Mouse (Mus musculus) hindbrain, embryonic 11.5 days (tissue): ENCODE results near the gene Tmem45b. TPM values are rescaled to one million over a fixed set of nuclear protein-coding genes. Genes with fewer than 3 reads are reported as not detected.

Experiments
- ATAC-seq: fragments of 200-750 bp; cut with Nextera tagmentation; 2 replicates; pipeline ENCODE4 v1.8.0; 2017; ENCODE audit warnings: mild to moderate bottlenecking, moderate TSS enrichment, moderate library complexity; ENCODE audit not compliant: low FRiP score
- DNase-seq: peaks from one replicate; pipeline ENCODE4 v3.0.0-alpha.2; 2015; ENCODE audit warnings: low spot score
- H3K27ac ChIP-seq: fragments of 300-500 bp; sonication (generic); 2 replicates; pipeline ENCODE4 v1.5.1; 2014; ENCODE audit warnings: mild to moderate bottlenecking, low read depth, low read length
- H3K27me3 ChIP-seq: fragments of 300-500 bp; sonication (generic); 2 replicates; pipeline ENCODE4 v1.6.1; 2014; ENCODE audit warnings: mild to moderate bottlenecking, low read length, moderate library complexity, mixed read lengths; ENCODE audit not compliant: control insufficient read depth, insufficient read depth
- H3K36me3 ChIP-seq: fragments of 300-500 bp; sonication (generic); 2 replicates; pipeline ENCODE4 v1.6.1; 2014; ENCODE audit warnings: mild to moderate bottlenecking, low read length, moderate library complexity, mixed read lengths; ENCODE audit not compliant: control insufficient read depth, insufficient read depth
- H3K4me1 ChIP-seq: fragments of 300-500 bp; sonication (generic); replicated peaks from 2 replicates; pipeline ENCODE4 v1.6.1; 2014; ENCODE audit warnings: low read length, mixed read lengths; ENCODE audit not compliant: control insufficient read depth, insufficient read depth
- H3K4me2 ChIP-seq: fragments of 300-500 bp; sonication (generic); replicated peaks from 2 replicates; pipeline ENCODE4 v1.6.1; 2014; ENCODE audit warnings: mild to moderate bottlenecking, low read depth, low read length
- H3K4me3 ChIP-seq: fragments of 300-500 bp; sonication (generic); 2 replicates; pipeline ENCODE4 v1.5.1; 2014; ENCODE audit warnings: low read depth, low read length
- H3K9ac ChIP-seq: fragments of 300-500 bp; sonication (generic); 2 replicates; pipeline ENCODE4 v1.6.1; 2014; ENCODE audit warnings: low read depth, low read length
- H3K9me3 ChIP-seq: fragments of 300-500 bp; sonication (generic); 2 replicates; pipeline ENCODE4 v1.6.1; 2016; ENCODE audit warnings: low read length; ENCODE audit not compliant: control insufficient read depth
- WGBS: fragments of 180-500 bp; shearing (Covaris S2); extraction: QIAGEN DNeasy Blood & Tissue Kit; methylation state at CpG from one replicate; pipeline ENCODE4 v1.1.7; 2014; 5-methylcytosine and 5-hydroxymethylcytosine counted together
- polyA plus RNA-seq: library from polyadenylated mRNA; unstranded; fragments of >200 nt; fragmentation: Nextera tagmentation; extraction: Ambion mirVana; gene quantifications from 2 replicates; pipeline ENCODE4 v1.2.1, GENCODE M21; 2014

Tmem45b gene
- polyA plus RNA-seq, 1 experiment from 2014 or later, result not detected

DNA sequence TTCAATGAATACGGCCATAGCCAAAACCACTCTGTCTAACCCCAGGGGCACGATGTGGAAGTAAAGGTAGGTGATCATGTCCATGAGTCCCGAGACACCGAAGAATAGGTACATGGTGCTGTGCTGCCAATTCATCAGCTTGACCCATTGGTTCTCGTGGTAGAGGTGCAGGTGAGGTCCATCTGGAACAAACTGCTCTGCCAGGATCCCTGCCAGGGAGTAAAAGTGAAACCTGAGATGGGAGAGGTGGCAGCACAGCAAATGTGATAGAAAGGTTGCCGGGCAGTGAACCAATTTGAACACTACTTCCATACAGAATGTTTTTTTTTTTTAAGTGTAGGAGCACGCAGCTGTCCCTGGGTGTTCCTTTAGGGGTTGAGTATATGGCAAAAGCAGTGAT, 35.3 kb downstream of the Tmem45b start:
- H3K27ac ChIP-seq, result no peak overlapping the region
- no peak for ATAC-seq
- H3K36me3 ChIP-seq, result no peaks in the 10 kb centered on the region
- H3K4me3 ChIP-seq, result no peak overlapping the region
- H3K27me3 ChIP-seq, result no peaks in the 10 kb centered on the region
- no peaks in the 10 kb centered on the region for H3K9me3 ChIP-seq
- 85% methylated on average over 7 of the region's 7 CpGs for WGBS
- H3K9ac ChIP-seq, result no peak overlapping the region
- DNase-seq, result no peak
- no peaks in the 10 kb centered on the region for H3K4me1 ChIP-seq
- no peak overlapping the region for H3K4me2 ChIP-seq

- Histone ChIP-seq H3K9ac (no peak overlapping the region), H3K4me2 (no peak overlapping the region), H3K9me3 (no peaks in the 10 kb centered on the region), H3K36me3 (peaks cover 4% of the 10 kb centered on the region; the same call in 1 of the 2 replicates), H3K4me3 (no peak overlapping the region), H3K27ac (no peak overlapping the region), H3K4me1 (no peaks in the 10 kb centered on the region), H3K27me3 (no peaks in the 10 kb centered on the region)
- WGBS, result 92% methylated on average over 5 of the region's 5 CpGs
- DNase-seq (no peak), ATAC-seq (no peak)
Measured at GRCm38 (mm10) chr9:31422143-31422542, 42.1 kb downstream of the Tmem45b start.

DNA sequence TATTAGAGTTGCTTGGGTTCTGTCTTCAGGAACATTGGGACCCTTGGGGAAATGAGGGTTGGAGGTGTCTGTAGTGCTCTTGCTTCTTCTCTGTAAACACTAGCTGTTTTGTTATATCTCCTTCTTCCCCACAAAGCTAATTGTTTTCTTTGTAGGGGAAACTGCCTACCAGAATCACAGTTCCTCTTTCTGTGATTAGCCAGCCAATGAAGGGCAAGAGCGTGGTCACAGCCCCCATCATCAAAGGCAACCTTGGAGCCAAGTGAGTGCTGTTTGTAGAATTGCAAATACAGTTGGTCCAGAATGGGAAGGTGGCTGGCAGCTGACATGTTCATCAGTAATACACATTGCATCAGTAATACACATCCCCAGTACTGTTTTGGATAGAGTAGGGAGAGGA, 45.4 kb downstream of the Tmem45b start:
- Histone ChIP-seq H3K36me3 (peaks cover 15% of the 10 kb centered on the region), H3K4me2 (no peak overlapping the region), H3K9me3 (no peaks in the 10 kb centered on the region), H3K9ac (no peak overlapping the region), H3K27me3 (no peaks in the 10 kb centered on the region), H3K27ac (no peak overlapping the region), H3K4me3 (no peak overlapping the region), H3K4me1 (no peaks in the 10 kb centered on the region)
- WGBS, result 94% methylated on average over 1 of the region's 1 CpGs
- ATAC-seq (no peak), DNase-seq (no peak)

- H3K4me3 ChIP-seq, result no peak overlapping the region
- H3K27me3 ChIP-seq, result no peaks in the 10 kb centered on the region
- no peaks in the 10 kb centered on the region for H3K4me1 ChIP-seq
- no peak overlapping the region for H3K9ac ChIP-seq
- H3K27ac ChIP-seq, result no peak overlapping the region
- WGBS, result 96% methylated on average over 4 of the region's 4 CpGs
- peaks cover 20% of the 10 kb centered on the region for H3K36me3 ChIP-seq
- H3K4me2 ChIP-seq, result no peak overlapping the region
- DNase-seq (no peak), ATAC-seq (no peak)
- H3K9me3 ChIP-seq, result no peaks in the 10 kb centered on the region
Measured at GRCm38 (mm10) chr9:31412165-31412564, 52.1 kb downstream of the Tmem45b start.

GRCm38 (mm10) chr9:31405217-31405616, 59.0 kb downstream of the Tmem45b start:
- DNase-seq, result peak; percentile 48
- Histone ChIP-seq H3K9me3 (no peaks in the 10 kb centered on the region), H3K4me1 (no peaks in the 10 kb centered on the region), H3K4me2 (no peak overlapping the region), H3K4me3 (no peak overlapping the region), H3K9ac (no peak overlapping the region), H3K27me3 (no peaks in the 10 kb centered on the region), H3K27ac (no peak overlapping the region), H3K36me3 (peaks cover 21% of the 10 kb centered on the region)
- WGBS, result 69% methylated on average over 6 of the region's 6 CpGs
- ATAC-seq, result no peak

GRCm38 (mm10) chr9:31404311-31404710, 60.0 kb downstream of the Tmem45b start:
- H3K4me1 ChIP-seq, result no peaks in the 10 kb centered on the region
- ATAC-seq, result no peak
- no peak overlapping the region for H3K27ac ChIP-seq
- 97% methylated on average over 2 of the region's 2 CpGs for WGBS
- no peak for DNase-seq
- no peak overlapping the region for H3K4me2 ChIP-seq
- no peaks in the 10 kb centered on the region for H3K27me3 ChIP-seq
- H3K9ac ChIP-seq, result no peak overlapping the region
- no peak overlapping the region for H3K4me3 ChIP-seq
- H3K36me3 ChIP-seq, result peaks cover 23% of the 10 kb centered on the region
- no peaks in the 10 kb centered on the region for H3K9me3 ChIP-seq

- Histone ChIP-seq H3K4me2 (no peak overlapping the region), H3K9ac (no peak overlapping the region), H3K36me3 (peaks cover 23% of the 10 kb centered on the region), H3K27me3 (no peaks in the 10 kb centered on the region), H3K9me3 (no peaks in the 10 kb centered on the region), H3K27ac (no peak overlapping the region), H3K4me3 (no peak overlapping the region), H3K4me1 (no peaks in the 10 kb centered on the region)
- DNase-seq, result peak; percentile 87
- ATAC-seq, result no peak
- 64% methylated on average over 4 of the region's 4 CpGs for WGBS
Measured at GRCm38 (mm10) chr9:31400441-31400840, 63.8 kb downstream of the Tmem45b start.

- no peak overlapping the region for H3K27ac ChIP-seq
- H3K9ac ChIP-seq, result no peak overlapping the region
- H3K4me3 ChIP-seq, result peak overlapping the region; percentile 92
- H3K36me3 ChIP-seq, result peaks cover 4% of the 10 kb centered on the region; the same call in 1 of the 2 replicates
- ATAC-seq, result no peak
- H3K4me2 ChIP-seq, result no peak overlapping the region
- no peaks in the 10 kb centered on the region for H3K27me3 ChIP-seq
- no peaks in the 10 kb centered on the region for H3K9me3 ChIP-seq
- H3K4me1 ChIP-seq, result peaks cover 4% of the 10 kb centered on the region; the same call in 1 of the 2 replicates
- WGBS, result 94% methylated on average over 5 of the region's 5 CpGs
- no peak for DNase-seq
Measured at GRCm38 (mm10) chr9:31387206-31387605, 77.1 kb downstream of the Tmem45b start.

GRCm38 (mm10) chr9:31386368-31387180, 77.7 kb downstream of the Tmem45b start:
- 14% methylated on average over 34 of the region's 44 CpGs for WGBS
- peak overlapping the region; percentile 92 for H3K4me3 ChIP-seq
- ATAC-seq, result peak; percentile 82

More at GRCm38 (mm10) chr9:31386368-31387180, 77.7 kb downstream of the Tmem45b start:
- Histone ChIP-seq H3K27me3 (no peaks in the 10 kb centered on the region), H3K36me3 (peaks cover 4% of the 10 kb centered on the region; the same call in 1 of the 2 replicates), H3K4me1 (peaks cover 4% of the 10 kb centered on the region; the same call in 1 of the 2 replicates), H3K9me3 (no peaks in the 10 kb centered on the region), H3K4me2 (peak overlapping the region; percentile 54), H3K27ac (0 out of 2 replicates have a peak overlapping the region, but pooled peaks have one; percentile 42), H3K9ac (peak overlapping the region; percentile 82)
- DNase-seq, result no peak
